Mouse (Mus musculus): ENCODE measurements at regions not wholly inside any gene's neighbourhood (a gene's known extent, or its start where the extent isn't known, plus 50 kb on each side); places are given as distances from the start of the nearest gene placed in this dataset.
A peak's percentile ranks its signal among the peaks of the same experiment; 100 is the strongest.

GRCm38 (mm10) chrX:167152611-167153010 is 56.5 kb downstream of the Tmsb4x start:
- no peaks in the 10 kb centered on the region for H3K27me3 ChIP-seq (ENCODE audit: control insufficient read depth, insufficient read depth, low read length)
- H3K4me3 ChIP-seq (ENCODE audit: low read depth, low read length), result no peak overlapping the region
- H3K4me2 ChIP-seq (replicated peaks; ENCODE audit: low read depth), result no peak overlapping the region
- no peaks in the 10 kb centered on the region for H3K36me3 ChIP-seq (ENCODE audit: control insufficient read depth, insufficient read depth, low read length)
- peak; percentile 66 for DNase-seq (ENCODE audit: low spot score)
- no peaks in the 10 kb centered on the region for H3K4me1 ChIP-seq (replicated peaks; ENCODE audit: control insufficient read depth, insufficient read depth)
- H3K9ac ChIP-seq (ENCODE audit: low read length), result no peak overlapping the region
- H3K27ac ChIP-seq (replicated peaks), result no peak overlapping the region
- WGBS, result 51% methylated on average over 4 of the region's 4 CpGs
- ATAC-seq (ENCODE audit: low FRiP score, low TSS enrichment), result no peak
- TF ChIP-seq CTCF (IDR thresholded peaks at IDR 0.05; ENCODE audit: low read depth) (no peak), EP300 (optimal IDR thresholded peaks at IDR 0.05) (no peak)
- no peaks in the 10 kb centered on the region for H3K9me3 ChIP-seq (ENCODE audit: control insufficient read depth, low read length)

DNA sequence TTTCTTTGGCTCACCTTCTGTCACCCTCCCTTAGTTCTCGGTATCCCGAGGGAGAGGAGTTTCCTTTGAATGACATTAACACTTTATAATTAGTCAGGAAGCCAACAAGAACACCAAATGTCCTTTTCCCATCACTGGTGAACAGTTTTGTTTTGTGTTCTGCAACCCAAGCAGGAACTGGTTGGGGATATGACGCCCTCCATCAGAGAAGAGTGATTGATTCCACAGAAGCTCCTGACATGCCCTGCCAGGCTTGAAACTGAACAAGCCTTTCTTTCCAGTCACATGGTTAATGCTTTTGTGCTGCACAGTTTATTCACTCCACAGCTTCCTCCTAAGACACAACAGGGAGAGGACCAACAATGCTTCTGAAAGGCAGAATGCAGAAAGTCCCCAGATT is 57.8 kb downstream of the Tmsb4x start:
- Histone ChIP-seq H3K4me2 (replicated peaks; ENCODE audit: low read depth) (no peak overlapping the region), H3K4me3 (ENCODE audit: low read depth, low read length) (no peak overlapping the region), H3K27me3 (ENCODE audit: control insufficient read depth, insufficient read depth, low read length) (no peaks in the 10 kb centered on the region), H3K9ac (ENCODE audit: low read length) (no peak overlapping the region), H3K36me3 (ENCODE audit: control insufficient read depth, insufficient read depth, low read length) (no peaks in the 10 kb centered on the region), H3K4me1 (replicated peaks; ENCODE audit: control insufficient read depth, insufficient read depth) (no peaks in the 10 kb centered on the region), H3K27ac (replicated peaks) (no peak overlapping the region), H3K9me3 (ENCODE audit: control insufficient read depth, low read length) (no peaks in the 10 kb centered on the region)
- DNase-seq (ENCODE audit: low spot score) (no peak), ATAC-seq (ENCODE audit: low FRiP score, low TSS enrichment) (no peak)
- TF ChIP-seq EP300 (optimal IDR thresholded peaks at IDR 0.05), result no peak
- no peak for TF ChIP-seq CTCF (IDR thresholded peaks at IDR 0.05; ENCODE audit: low read depth)
- 68% methylated on average over 3 of the region's 3 CpGs for WGBS

DNA sequence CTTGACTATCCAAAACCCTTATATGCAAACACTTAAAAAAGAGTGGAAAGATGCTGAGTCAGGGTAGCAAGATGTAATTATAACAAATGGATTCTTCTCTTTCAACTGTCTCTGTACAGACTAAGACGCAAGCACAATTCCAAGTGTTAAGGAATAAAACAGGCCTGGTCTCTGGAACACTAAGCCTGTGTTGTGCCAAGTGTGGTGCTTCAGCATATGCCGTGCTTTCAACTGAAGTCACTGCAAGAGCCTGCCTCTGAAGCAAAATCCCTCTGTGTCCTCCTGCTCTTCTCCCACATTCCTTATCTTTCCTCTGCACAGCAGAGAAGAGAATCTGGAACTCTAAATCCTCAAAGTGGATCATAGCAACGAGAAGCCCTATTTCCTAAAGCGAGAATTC is 59.7 kb downstream of the Tmsb4x start:
- ATAC-seq (ENCODE audit: low FRiP score, low TSS enrichment), result no peak
- Histone ChIP-seq H3K9ac (ENCODE audit: low read length) (no peak overlapping the region), H3K27me3 (ENCODE audit: control insufficient read depth, insufficient read depth, low read length) (no peaks in the 10 kb centered on the region), H3K9me3 (ENCODE audit: control insufficient read depth, low read length) (no peaks in the 10 kb centered on the region), H3K4me3 (ENCODE audit: low read depth, low read length) (no peak overlapping the region), H3K4me1 (replicated peaks; ENCODE audit: control insufficient read depth, insufficient read depth) (no peaks in the 10 kb centered on the region), H3K36me3 (ENCODE audit: control insufficient read depth, insufficient read depth, low read length) (no peaks in the 10 kb centered on the region), H3K27ac (replicated peaks) (no peak overlapping the region), H3K4me2 (replicated peaks; ENCODE audit: low read depth) (no peak overlapping the region)
- WGBS, result 88% methylated on average over 4 of the region's 4 CpGs
- TF ChIP-seq EP300 (optimal IDR thresholded peaks at IDR 0.05), result no peak
- no peak for TF ChIP-seq CTCF (IDR thresholded peaks at IDR 0.05; ENCODE audit: low read depth)
- DNase-seq (ENCODE audit: low spot score), result no peak

GRCm38 (mm10) chrX:167146513-167147360 is 62.4 kb downstream of the Tmsb4x start:
- H3K27ac ChIP-seq (replicated peaks), result no peak overlapping the region
- no peak overlapping the region for H3K4me2 ChIP-seq (replicated peaks; ENCODE audit: low read depth)
- ATAC-seq (ENCODE audit: low FRiP score, low TSS enrichment) (no peak), DNase-seq (ENCODE audit: low spot score) (no peak)
- H3K27me3 ChIP-seq (ENCODE audit: control insufficient read depth, insufficient read depth, low read length), result no peaks in the 10 kb centered on the region
- no peaks in the 10 kb centered on the region for H3K36me3 ChIP-seq (ENCODE audit: control insufficient read depth, insufficient read depth, low read length)
- WGBS, result 71% methylated on average over 8 of the region's 8 CpGs
- TF ChIP-seq CTCF (IDR thresholded peaks at IDR 0.05; ENCODE audit: low read depth), result no peak
- no peak for TF ChIP-seq EP300 (optimal IDR thresholded peaks at IDR 0.05)
- H3K4me3 ChIP-seq (ENCODE audit: low read depth, low read length), result no peak overlapping the region
- no peak overlapping the region for H3K9ac ChIP-seq (ENCODE audit: low read length)
- no peaks in the 10 kb centered on the region for H3K4me1 ChIP-seq (replicated peaks; ENCODE audit: control insufficient read depth, insufficient read depth)
- no peaks in the 10 kb centered on the region for H3K9me3 ChIP-seq (ENCODE audit: control insufficient read depth, low read length)

DNA sequence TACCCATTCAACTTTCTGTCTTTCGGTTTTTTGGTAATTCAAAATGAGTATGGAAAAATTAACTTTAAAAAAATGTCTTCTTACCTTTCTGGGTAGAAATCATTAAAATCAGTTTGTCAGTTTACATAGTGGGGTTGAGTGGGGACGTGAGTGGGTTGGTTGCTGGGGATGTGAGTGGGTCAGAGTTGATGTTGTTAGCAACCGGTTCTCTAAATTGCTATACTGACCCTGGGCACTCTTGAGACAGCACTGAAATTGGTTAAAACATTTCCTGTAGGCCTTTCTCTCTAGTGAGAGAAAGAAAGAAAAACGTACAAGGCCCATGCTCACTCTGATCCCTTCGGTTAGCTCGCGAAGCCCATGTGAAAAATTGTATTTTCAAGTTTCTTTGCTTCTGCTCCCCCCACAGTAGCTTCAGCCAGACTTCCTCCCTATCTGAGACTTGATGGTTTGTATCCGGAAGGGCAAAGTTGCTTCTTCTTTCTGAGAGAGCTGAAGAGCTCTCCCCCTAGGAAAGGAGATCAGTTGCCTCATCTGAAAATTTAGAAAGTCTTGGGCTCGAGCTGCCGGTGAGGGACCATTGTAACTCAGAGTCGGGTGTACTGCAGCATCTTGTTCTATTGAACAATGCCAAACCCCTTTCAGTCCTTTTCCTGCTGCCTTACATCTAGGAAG is 63.5 kb downstream of the Tmsb4x start:
- Histone ChIP-seq H3K4me3 (ENCODE audit: low read depth, low read length) (no peak overlapping the region), H3K27me3 (ENCODE audit: control insufficient read depth, insufficient read depth, low read length) (no peaks in the 10 kb centered on the region), H3K4me1 (replicated peaks; ENCODE audit: control insufficient read depth, insufficient read depth) (no peaks in the 10 kb centered on the region), H3K27ac (replicated peaks) (no peak overlapping the region), H3K9me3 (ENCODE audit: control insufficient read depth, low read length) (no peaks in the 10 kb centered on the region), H3K36me3 (ENCODE audit: control insufficient read depth, insufficient read depth, low read length) (no peaks in the 10 kb centered on the region), H3K9ac (ENCODE audit: low read length) (no peak overlapping the region), H3K4me2 (replicated peaks; ENCODE audit: low read depth) (no peak overlapping the region)
- no peak for TF ChIP-seq EP300 (optimal IDR thresholded peaks at IDR 0.05)
- no peak for TF ChIP-seq CTCF (IDR thresholded peaks at IDR 0.05; ENCODE audit: low read depth)
- ATAC-seq (ENCODE audit: low FRiP score, low TSS enrichment) (no peak), DNase-seq (ENCODE audit: low spot score) (no peak)
- WGBS, result 69% methylated on average over 11 of the region's 11 CpGs

GRCm38 (mm10) chrX:167139110-167139509 is 70.0 kb downstream of the Tmsb4x start:
- no peaks in the 10 kb centered on the region for H3K9me3 ChIP-seq (ENCODE audit: control insufficient read depth, low read length)
- no peak overlapping the region for H3K4me2 ChIP-seq (replicated peaks; ENCODE audit: low read depth)
- no peaks in the 10 kb centered on the region for H3K36me3 ChIP-seq (ENCODE audit: control insufficient read depth, insufficient read depth, low read length)
- 75% methylated on average over 2 of the region's 2 CpGs for WGBS
- no peaks in the 10 kb centered on the region for H3K4me1 ChIP-seq (replicated peaks; ENCODE audit: control insufficient read depth, insufficient read depth)
- TF ChIP-seq CTCF (IDR thresholded peaks at IDR 0.05; ENCODE audit: low read depth) (no peak), EP300 (optimal IDR thresholded peaks at IDR 0.05) (no peak)
- DNase-seq (ENCODE audit: low spot score), result no peak
- H3K27ac ChIP-seq (replicated peaks), result no peak overlapping the region
- no peak for ATAC-seq (ENCODE audit: low FRiP score, low TSS enrichment)
- H3K27me3 ChIP-seq (ENCODE audit: control insufficient read depth, insufficient read depth, low read length), result no peaks in the 10 kb centered on the region
- H3K9ac ChIP-seq (ENCODE audit: low read length), result no peak overlapping the region
- no peak overlapping the region for H3K4me3 ChIP-seq (ENCODE audit: low read depth, low read length)

Data from stomach, postnatal 0 days (tissue).